Mouse (Mus musculus): ENCODE results near the gene Rsph3b. TPM values are rescaled to one million over a fixed set of nuclear protein-coding genes. Genes with fewer than 3 reads are reported as not detected.
"Not testable (repeated sequence)": the region's sequence is repeated elsewhere in the genome, so short reads cannot be mapped to it uniquely, and the experiment has no call there.

Rsph3b gene
- polyA plus RNA-seq, 1 experiment from 2014 or later = 59.6 TPM

DNA sequence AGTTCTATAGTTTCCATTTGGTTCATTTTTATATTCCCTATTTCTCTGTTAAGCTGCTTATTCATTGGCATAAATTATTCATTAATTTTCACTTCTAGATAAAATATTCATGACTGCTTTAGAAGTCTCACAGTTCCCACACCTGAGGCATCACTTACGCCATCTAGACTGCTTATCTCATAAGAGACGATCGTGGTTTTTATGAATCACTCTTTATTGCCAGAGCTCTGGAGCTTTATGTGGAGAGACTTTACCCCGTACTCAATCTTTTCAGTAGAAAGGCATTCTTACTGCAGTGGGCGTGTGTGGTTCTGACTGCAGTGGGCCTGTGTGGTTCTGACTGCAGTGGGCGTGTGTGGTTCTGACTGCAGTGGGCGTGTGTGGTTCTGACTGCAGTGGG lies 16.9 kb downstream of the Rsph3b start:
- ATAC-seq (replicated peaks); H3K27me3 ChIP-seq (replicated peaks); H3K4me3 ChIP-seq; H3K4me1 ChIP-seq; H3K27ac ChIP-seq; H3K9ac ChIP-seq; H3K4me2 ChIP-seq; H3K9me3 ChIP-seq; H3K36me3 ChIP-seq (replicated peaks): not testable (repeated sequence)
- 71% methylated on average over 7 of the region's 7 CpGs for WGBS

DNA sequence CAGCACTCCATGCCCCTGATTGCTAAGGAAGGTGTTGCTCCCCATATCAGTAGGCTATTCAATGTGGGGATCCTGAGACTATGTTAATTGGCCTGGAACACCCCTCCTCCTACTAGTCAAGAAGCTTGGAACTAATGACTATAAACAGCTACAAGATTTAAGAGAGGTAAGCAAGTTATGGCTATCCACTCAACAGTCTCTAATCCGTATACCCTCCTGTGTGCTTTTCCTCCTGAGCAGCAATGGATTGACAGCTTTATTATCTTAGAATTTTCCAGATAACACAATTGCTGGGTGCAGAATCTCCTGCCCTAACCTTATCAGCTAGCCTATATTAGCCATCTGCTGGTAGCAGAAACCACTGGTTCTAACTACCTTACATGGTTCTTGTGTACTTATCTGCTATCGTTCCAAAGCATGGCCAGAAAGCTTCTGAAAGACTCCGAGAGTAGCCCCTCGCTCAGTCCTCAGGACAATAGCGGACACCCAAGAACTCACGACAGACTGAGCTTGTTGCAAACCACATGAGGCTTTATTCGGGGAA lies 28.1 kb downstream of the Rsph3b start:
- 89% methylated on average over 7 of the region's 7 CpGs for whole genome bisulfite sequencing

DNA sequence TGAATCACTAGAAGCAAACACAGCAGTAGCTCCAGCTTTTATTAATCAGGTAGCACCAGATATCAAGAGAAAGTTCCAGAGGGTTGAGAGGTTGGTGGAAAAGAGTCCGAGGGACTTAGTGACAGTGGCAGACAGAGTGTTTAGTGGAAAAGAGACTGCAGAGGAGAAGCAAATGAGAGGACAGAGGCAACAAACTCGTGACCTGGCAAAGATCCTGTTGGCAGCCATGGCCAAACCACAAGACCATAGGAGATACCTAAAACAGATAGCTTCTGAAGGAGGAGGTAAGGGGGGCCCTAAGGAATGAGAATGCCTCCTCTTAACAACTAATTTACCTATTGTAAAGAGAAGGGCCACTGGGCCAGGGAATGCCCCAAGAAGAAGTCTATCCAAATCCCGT lies 29.1 kb downstream of the Rsph3b start:
- 92% methylated on average over 3 of the region's 3 CpGs for WGBS
- not testable (repeated sequence) for H3K36me3 ChIP-seq (replicated peaks); H3K4me1 ChIP-seq; H3K27ac ChIP-seq; H3K9ac ChIP-seq; H3K27me3 ChIP-seq (replicated peaks); H3K4me3 ChIP-seq; ATAC-seq (replicated peaks); H3K4me2 ChIP-seq; H3K9me3 ChIP-seq

More for the DNA sequence above, 28.1 kb downstream of the Rsph3b start:
- not testable (repeated sequence) for H3K4me1 ChIP-seq; H3K9ac ChIP-seq; H3K4me3 ChIP-seq; H3K4me2 ChIP-seq; H3K36me3 ChIP-seq (replicated peaks); H3K27ac ChIP-seq; H3K27me3 ChIP-seq (replicated peaks); ATAC-seq (replicated peaks); H3K9me3 ChIP-seq

DNA sequence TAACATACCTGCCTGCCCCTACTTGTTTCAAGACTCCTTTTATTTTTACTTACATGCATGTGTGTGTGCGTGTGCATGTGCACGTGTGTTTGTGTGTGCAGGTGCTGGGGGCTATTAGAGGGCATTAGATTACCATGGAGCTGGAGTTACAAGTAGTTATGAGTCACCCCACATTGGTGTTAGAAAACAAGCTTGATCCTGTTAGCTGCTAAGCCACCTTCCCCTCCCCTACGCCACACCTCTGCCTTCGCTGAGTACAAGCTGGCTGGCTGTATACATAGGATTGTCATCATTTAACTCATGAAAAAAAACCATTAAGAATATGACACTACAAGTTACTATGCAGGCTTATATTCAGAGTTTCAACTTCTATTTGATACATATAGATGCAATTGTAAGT lies 33.2 kb downstream of the Rsph3b start:
- not testable (repeated sequence) for H3K4me1 ChIP-seq; H3K36me3 ChIP-seq (replicated peaks); H3K9me3 ChIP-seq; H3K4me3 ChIP-seq; H3K27me3 ChIP-seq (replicated peaks); H3K4me2 ChIP-seq; H3K27ac ChIP-seq; ATAC-seq (replicated peaks); H3K9ac ChIP-seq
- WGBS = 91% methylated on average over 4 of the region's 4 CpGs

DNA sequence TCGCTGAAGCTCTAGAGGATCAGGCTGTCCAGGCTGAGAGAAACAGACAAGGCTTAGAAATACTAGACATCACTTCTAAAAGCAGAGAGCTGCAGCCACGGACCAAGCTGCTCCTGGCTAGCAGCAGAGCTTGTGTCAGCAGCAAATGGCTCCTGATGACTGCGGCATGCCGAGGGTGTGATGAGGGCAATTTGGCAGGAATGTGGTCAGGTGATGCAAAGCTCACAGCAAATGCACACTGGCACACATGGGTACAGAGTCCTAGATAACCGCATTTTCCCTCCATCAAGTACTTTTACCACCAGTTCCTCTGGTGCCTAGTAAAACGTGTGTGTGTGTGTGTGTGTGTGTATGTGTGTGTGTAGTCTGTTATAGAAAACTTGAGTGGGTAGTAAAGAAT lies 34.4 kb downstream of the Rsph3b start:
- ATAC-seq (replicated peaks); H3K9me3 ChIP-seq; H3K4me2 ChIP-seq; H3K4me3 ChIP-seq; H3K9ac ChIP-seq; H3K36me3 ChIP-seq (replicated peaks); H3K27ac ChIP-seq; H3K4me1 ChIP-seq; H3K27me3 ChIP-seq (replicated peaks): not testable (repeated sequence)
- 80% methylated on average over 1 of the region's 6 CpGs for WGBS

DNA sequence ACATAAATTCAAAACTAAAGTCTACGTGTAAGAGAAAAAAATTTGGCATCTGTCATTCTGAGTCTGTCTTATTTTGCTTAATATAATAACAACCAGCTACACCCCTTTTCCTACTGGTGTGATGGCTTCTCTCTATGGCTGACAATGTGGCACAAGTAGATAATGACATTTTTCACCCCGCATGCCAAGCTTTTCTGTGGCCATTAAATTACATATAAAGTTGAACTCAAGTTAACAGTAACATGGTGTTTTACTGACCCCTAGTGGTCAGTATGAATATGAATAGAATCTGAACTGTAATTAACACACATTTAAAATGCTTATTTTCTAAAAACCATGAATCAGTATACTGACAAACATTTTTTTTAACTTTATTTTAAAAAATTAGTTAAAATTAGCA lies 48.1 kb downstream of the Rsph3b start:
- H3K4me2 ChIP-seq = not testable (repeated sequence)

DNA sequence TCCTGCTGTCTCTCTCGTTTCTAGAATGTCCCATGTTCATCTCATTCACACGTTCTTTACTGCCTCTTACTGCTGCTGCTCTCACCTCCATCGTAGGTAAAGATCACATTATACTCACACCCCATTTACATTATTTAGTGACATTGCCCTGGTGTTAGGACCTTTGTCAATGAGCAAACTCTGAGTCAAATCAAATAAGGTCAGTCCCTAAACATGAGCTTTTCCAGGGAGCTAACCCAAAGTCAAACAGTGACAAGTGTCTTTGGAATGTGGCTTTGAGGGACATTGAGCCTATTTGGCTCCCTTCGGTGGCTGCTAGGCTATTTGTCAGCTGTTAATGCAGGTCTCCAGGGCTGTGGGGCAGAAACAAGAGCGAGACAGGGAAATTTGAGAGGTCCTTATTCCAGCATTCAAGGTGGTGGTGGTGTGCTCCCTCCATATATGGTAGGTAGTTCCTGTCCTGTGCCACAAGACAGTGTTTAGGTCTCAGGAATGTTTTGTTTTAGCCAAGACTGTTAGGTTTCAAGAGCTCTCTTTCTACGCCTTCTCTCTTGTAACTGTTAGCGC lies 50.4 kb downstream of the Rsph3b start:
- H3K4me1 ChIP-seq; H3K9me3 ChIP-seq; H3K9ac ChIP-seq; ATAC-seq (replicated peaks); H3K4me3 ChIP-seq; H3K4me2 ChIP-seq; H3K27ac ChIP-seq; H3K36me3 ChIP-seq (replicated peaks); H3K27me3 ChIP-seq (replicated peaks): not testable (repeated sequence)
- 70% methylated on average over 7 of the region's 7 CpGs for WGBS

More for the DNA sequence above, 48.1 kb downstream of the Rsph3b start:
- H3K27ac ChIP-seq; H3K27me3 ChIP-seq (replicated peaks); H3K4me3 ChIP-seq; H3K36me3 ChIP-seq (replicated peaks); H3K9me3 ChIP-seq; H3K9ac ChIP-seq; H3K4me1 ChIP-seq: not testable (repeated sequence)
- WGBS = 82% methylated on average over 1 of the region's 2 CpGs
- 0 out of 2 replicates have a peak, but pooled peaks have one; percentile 45 for ATAC-seq (replicated peaks)

DNA sequence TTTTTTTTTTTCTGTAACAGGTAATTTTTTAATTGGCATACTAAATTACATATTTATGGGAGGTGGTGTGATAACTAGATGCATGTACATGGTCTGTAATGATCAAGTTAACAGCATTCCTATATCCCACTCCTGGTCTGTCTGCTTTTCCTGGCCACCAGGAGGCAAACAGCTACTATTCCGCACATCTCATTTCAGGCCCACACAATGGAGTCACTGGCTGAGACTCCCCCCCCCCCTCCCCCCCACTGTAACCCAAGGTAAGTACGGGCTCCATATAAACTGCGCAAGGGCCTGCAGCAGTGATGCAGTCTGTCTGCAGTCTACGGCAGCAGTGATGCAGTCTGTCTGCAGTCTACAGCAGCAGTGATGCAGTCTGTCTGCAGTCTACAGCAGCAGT lies 51.7 kb downstream of the Rsph3b start:
- Histone ChIP-seq H3K9me3 (no peaks in the 10 kb centered on the region), H3K4me2 (no peak overlapping the region), H3K27ac (no peak overlapping the region), H3K4me3 (no peak overlapping the region), H3K4me1 (no peaks in the 10 kb centered on the region), H3K27me3 (replicated peaks) (no peaks in the 10 kb centered on the region), H3K9ac (no peak overlapping the region), H3K36me3 (replicated peaks) (no peaks in the 10 kb centered on the region)
- WGBS = 44% methylated on average over 4 of the region's 4 CpGs
- ATAC-seq (replicated peaks) = no peak

DNA sequence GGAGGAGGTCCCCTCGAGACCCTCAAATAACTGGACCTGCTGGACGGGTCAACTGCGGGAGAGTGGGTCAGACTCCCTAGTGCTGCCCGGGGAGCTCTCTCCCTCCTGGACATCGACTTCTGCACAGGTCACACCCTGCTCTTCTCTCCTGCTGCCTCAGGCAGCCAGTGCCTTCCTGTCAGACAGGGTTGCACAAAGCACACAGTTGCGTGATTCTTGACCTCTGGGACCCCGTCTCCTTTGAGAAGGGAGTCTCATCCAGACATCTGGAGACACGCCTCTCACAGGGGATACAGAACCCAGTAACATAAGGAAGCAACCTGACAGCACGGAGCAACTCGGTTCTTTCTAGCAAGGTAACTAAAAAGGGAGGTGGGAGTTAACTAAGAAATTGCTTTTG lies 55.1 kb downstream of the Rsph3b start:
- ATAC-seq (replicated peaks) = no peak

DNA sequence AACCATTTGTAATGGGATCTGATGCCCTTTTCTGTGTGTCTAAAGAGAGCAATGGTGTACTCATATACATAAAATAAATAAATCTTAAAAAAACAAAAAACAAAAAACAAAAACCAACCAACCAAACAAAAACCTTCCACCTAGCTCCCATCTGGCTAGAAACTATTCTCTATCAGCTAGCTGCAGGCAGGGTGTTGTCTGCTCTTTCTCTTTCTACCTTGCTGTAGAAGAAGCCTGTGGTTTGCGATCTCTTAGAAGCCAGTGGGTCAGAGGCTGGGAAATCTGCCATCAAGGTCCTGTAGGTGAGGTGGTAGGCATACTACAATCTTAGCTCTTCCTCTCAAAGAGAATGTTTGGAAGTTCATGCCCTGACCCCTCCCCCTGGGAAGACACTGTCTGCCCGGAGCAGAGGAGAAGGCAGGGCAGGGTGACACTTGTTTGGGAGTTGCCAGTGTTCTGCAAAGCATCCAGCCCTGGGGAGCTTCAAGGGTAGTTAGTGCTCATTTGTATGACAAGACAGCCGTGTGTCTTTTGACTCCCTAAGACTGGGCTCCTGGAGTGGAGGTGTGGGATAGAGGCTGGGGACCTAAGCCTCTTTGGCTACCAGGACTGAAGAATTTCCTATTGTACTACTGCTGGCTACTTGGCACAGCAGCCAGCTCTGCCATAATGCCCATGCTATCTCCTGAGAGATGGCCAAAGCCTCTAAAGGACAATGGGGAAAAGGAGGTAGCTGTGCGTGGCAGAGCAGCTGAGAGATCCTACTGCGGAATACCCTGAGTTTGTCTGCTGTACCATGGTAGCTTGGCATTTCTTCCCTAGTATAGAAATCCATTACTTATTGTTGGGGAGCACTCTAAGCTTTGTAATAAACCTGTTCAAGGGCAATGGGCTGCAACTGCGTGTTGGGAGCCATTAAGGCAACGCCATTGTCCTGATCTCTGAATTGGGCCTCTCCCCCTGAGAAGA lies 56.2 kb downstream of the Rsph3b start:
- no peaks in the 10 kb centered on the region for H3K36me3 ChIP-seq (replicated peaks)
- no peaks in the 10 kb centered on the region for H3K4me1 ChIP-seq
- no peak overlapping the region for H3K4me2 ChIP-seq
- H3K9ac ChIP-seq = no peak overlapping the region
- H3K9me3 ChIP-seq = no peaks in the 10 kb centered on the region
- ATAC-seq (replicated peaks) = no peak
- H3K27me3 ChIP-seq (replicated peaks) = no peaks in the 10 kb centered on the region
- WGBS = 73% methylated on average over 7 of the region's 7 CpGs
- H3K27ac ChIP-seq = no peak overlapping the region
- H3K4me3 ChIP-seq = no peak overlapping the region

More for the DNA sequence above, 55.1 kb downstream of the Rsph3b start:
- Histone ChIP-seq H3K4me3 (no peak overlapping the region), H3K4me2 (no peak overlapping the region), H3K27ac (no peak overlapping the region), H3K4me1 (no peaks in the 10 kb centered on the region), H3K27me3 (replicated peaks) (no peaks in the 10 kb centered on the region), H3K9me3 (no peaks in the 10 kb centered on the region), H3K9ac (no peak overlapping the region), H3K36me3 (replicated peaks) (no peaks in the 10 kb centered on the region)
- WGBS = 85% methylated on average over 10 of the region's 10 CpGs

DNA sequence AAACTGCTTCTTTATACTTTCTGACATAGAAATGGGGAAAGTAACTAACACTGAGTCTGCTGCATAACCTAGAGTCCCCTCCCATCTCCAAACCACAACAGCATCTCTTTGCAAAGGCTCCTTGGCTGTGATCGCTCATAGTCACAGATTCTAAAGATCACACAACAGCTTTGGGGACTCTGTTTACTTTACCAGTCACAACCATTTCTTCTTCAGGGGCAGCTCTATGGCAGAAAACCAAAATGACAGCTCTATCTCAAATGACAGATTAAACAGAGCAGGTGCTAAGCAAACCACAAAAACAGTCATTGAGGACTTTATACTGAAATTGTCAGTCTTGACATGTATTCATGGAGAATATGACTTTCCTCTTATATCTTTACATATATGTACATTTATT lies 62.0 kb downstream of the Rsph3b start:
- Histone ChIP-seq H3K27me3 (replicated peaks) (no peaks in the 10 kb centered on the region), H3K27ac (no peak overlapping the region), H3K9me3 (no peaks in the 10 kb centered on the region), H3K4me1 (no peaks in the 10 kb centered on the region), H3K4me3 (no peak overlapping the region), H3K4me2 (no peak overlapping the region), H3K9ac (no peak overlapping the region), H3K36me3 (replicated peaks) (no peaks in the 10 kb centered on the region)
- WGBS = 86% methylated on average over 1 of the region's 1 CpGs
- ATAC-seq (replicated peaks) = no peak

DNA sequence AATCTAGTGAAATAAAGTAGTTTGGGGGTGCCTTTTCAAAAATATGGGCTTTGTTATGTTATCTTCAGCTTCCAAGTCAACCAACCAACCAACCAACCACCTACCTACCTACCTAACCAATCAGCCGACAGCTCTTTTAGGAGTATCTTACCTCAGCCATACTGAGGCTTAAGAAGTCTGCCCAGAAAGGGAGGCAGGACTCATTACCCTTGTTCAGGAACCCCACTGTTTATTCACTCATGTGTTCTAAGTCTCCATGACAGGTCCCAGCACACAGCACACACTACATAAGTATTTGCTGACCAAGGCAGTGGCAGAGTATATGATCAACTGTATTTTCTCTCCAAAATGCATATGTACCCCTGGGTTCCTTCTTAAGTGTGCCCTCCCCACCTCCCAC lies 64.0 kb downstream of the Rsph3b start:
- 82% methylated on average over 1 of the region's 1 CpGs for WGBS
- H3K4me3 ChIP-seq = no peak overlapping the region
- no peaks in the 10 kb centered on the region for H3K27me3 ChIP-seq (replicated peaks)
- ATAC-seq (replicated peaks) = no peak
- H3K27ac ChIP-seq = no peak overlapping the region
- no peaks in the 10 kb centered on the region for H3K36me3 ChIP-seq (replicated peaks)
- H3K4me1 ChIP-seq = no peaks in the 10 kb centered on the region
- no peak overlapping the region for H3K4me2 ChIP-seq
- no peak overlapping the region for H3K9ac ChIP-seq
- H3K9me3 ChIP-seq = no peaks in the 10 kb centered on the region

DNA sequence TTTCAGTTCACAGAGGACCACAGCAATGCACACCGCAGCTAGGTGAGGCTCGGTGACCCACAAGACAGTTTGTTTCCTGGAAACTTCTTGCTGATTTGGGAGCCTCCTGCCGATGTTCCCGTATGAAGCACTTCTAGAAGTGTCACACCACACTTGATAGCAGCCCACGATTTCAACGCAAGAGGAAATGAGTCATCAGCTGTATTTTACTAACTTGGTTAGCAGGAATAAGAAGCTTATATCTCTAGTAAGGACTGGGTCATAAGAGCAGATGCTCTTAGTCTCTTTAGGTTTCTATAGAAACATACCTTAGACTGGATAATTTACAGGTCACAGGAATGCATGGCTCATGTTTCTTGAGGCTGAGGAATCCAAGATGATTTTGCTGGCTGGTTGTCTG lies 67.2 kb downstream of the Rsph3b start:
- Histone ChIP-seq H3K9me3 (no peaks in the 10 kb centered on the region), H3K4me1 (no peaks in the 10 kb centered on the region), H3K4me3 (no peak overlapping the region), H3K4me2 (no peak overlapping the region), H3K9ac (no peak overlapping the region), H3K27ac (no peak overlapping the region), H3K27me3 (replicated peaks) (no peaks in the 10 kb centered on the region), H3K36me3 (replicated peaks) (no peaks in the 10 kb centered on the region)
- ATAC-seq (replicated peaks) = no peak
- WGBS = 89% methylated on average over 6 of the region's 6 CpGs

Data from midbrain, embryonic 15.5 days (tissue).